Mouse (Mus musculus) mammary gland, adult 2 months (tissue): ENCODE data around the gene Snrpd2. TPM values are rescaled to one million over a fixed set of nuclear protein-coding genes. Genes with fewer than 3 reads are reported as not detected.

Source experiments
- polyA plus RNA-seq: library from polyadenylated mRNA; depleted of rRNA; stranded (reverse); fragments of >200 nt; gene quantifications from 2 replicates; pipeline ENCODE4 v1.2.3, GENCODE M21; 2012; ENCODE audit warnings: low replicate concordance; rRNA removed

The Snrpd2 gene
- 11.0 and 13.8 TPM in 2 replicates for polyA plus RNA-seq

GRCm38 (mm10) chr7:19149626-19150025 is at the start of gene Snrpd2:
Gene Snrpd2, plus strand, starts transcription at chr7:19149722.

GRCm38 (mm10) chr7:19118028-19118771 is 31.3 kb upstream of the Snrpd2 start, which contains the start of gene Gm4969:
Gene Gm4969, minus strand, starts transcription at chr7:19118368.

GRCm38 (mm10) chr7:19119631-19120429 is 29.7 kb upstream of the Snrpd2 start, which contains the start of gene Fbxo46:
Gene Fbxo46, plus strand, starts transcription at chr7:19119859.

GRCm38 (mm10) chr7:19148875-19149541 is 514 bp upstream of the Snrpd2 start, which contains the start of gene Qpctl:
Gene Qpctl, minus strand, starts transcription at chr7:19149291.

GRCm38 (mm10) chr7:19165656-19166423 is 16.3 kb downstream of the Snrpd2 start, which contains the start of gene Gipr:
Gene Gipr, minus strand, starts transcription at chr7:19166127.

DNA sequence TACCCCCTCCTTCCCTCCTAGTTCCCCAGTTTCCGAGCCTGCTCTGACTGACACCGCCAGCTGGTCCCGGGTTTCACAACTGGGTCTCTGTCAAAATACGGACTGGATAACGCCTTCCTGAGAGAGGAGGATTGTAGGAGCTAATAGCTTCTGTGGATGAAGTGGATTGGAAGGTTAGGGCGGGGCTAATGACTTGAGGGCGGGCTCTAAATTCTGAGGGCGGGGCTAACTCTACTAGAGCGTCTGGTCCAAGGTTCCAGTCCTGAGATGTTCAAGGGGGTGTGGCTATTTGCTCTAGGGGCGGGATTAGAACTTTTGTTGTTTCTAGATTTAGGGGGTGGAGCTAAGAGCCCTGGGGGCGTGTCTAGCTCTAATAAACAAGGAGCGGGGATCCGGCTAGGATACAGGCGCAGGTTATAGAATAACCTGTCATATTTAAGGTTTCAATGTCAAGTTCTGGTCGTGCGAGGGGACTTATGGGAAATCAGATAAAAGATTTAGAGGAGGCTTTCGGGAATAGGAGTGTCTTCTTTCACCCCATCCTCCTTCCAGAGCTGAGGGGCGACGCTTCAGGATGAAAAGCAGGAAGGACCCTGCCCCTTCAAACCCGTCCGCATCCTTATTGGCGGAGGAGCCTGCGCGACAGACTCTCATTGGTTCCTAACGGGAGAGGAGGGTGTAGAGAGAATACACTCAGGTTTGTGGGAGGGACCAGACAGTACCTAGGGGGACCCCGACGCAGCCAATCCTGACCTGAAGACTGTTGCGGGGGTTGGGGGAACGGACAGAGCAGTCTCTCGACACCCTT is 26.4 kb downstream of the Snrpd2 start, which contains the start of gene Eml2:
Eml2 (plus strand) TSS at position 714 of the 808 bp plus-strand sequence.

Other genes with a start within 250 kb of the Snrpd2 start
- 16.6 and 33.5 TPM in 2 replicates for gene Ccdc61, start 239.3 kb upstream of the Snrpd2 start, polyA plus RNA-seq
- gene Nova2, start 223.8 kb upstream of the Snrpd2 start, polyA plus RNA-seq, result 1.0 and 1.6 TPM in 2 replicates
- 0.11 TPM in 1 of 2 replicates, not detected in the other for gene Nanos2, start 162.3 kb upstream of the Snrpd2 start, polyA plus RNA-seq
- gene Mypop, start 158.5 kb upstream of the Snrpd2 start, polyA plus RNA-seq, result 8.8 and 14.6 TPM in 2 replicates
- 23.1 and 50.9 TPM in 2 replicates for gene Irf2bp1, start 145.7 kb upstream of the Snrpd2 start, polyA plus RNA-seq
- 0.13 and 0.27 TPM in 2 replicates for gene Foxa3, start 126.2 kb upstream of the Snrpd2 start, polyA plus RNA-seq
- 71.7 and 98.5 TPM in 2 replicates for gene Sympk, start 125.3 kb upstream of the Snrpd2 start, polyA plus RNA-seq
- gene Rsph6a, start 95.0 kb upstream of the Snrpd2 start, polyA plus RNA-seq, result not detected in 2 replicates
- 64.7 and 84.3 TPM in 2 replicates for gene Dmwd, start 73.5 kb upstream of the Snrpd2 start, polyA plus RNA-seq
- gene Dmpk, start 65.9 kb upstream of the Snrpd2 start, polyA plus RNA-seq, result 287 and 339 TPM in 2 replicates
- gene Six5, start 55.1 kb upstream of the Snrpd2 start, polyA plus RNA-seq, result 42.9 and 52.4 TPM in 2 replicates
- not detected in 2 replicates for gene Gm4969, start 31.4 kb upstream of the Snrpd2 start, polyA plus RNA-seq
- 9.6 and 18.2 TPM in 2 replicates for gene Fbxo46, start 29.9 kb upstream of the Snrpd2 start, polyA plus RNA-seq
- gene Qpctl, start 431 bp upstream of the Snrpd2 start, polyA plus RNA-seq, result 17.8 and 20.1 TPM in 2 replicates
- gene Gipr, start 16.4 kb downstream of the Snrpd2 start, polyA plus RNA-seq, result 3.8 and 4.0 TPM in 2 replicates
- gene Eml2, start 26.7 kb downstream of the Snrpd2 start, polyA plus RNA-seq, result 40.4 and 52.1 TPM in 2 replicates
- 23.4 and 23.5 TPM in 2 replicates for gene Gpr4, start 62.8 kb downstream of the Snrpd2 start, polyA plus RNA-seq
- gene Opa3, start 78.6 kb downstream of the Snrpd2 start, polyA plus RNA-seq, result 33.0 and 51.8 TPM in 2 replicates
- 142 and 310 TPM in 2 replicates for gene Vasp, start 122.1 kb downstream of the Snrpd2 start, polyA plus RNA-seq
- gene Ppm1n, start 130.3 kb downstream of the Snrpd2 start, polyA plus RNA-seq, result 0.14 and 0.86 TPM in 2 replicates
- 32.4 and 736 TPM in 2 replicates for gene Rtn2, start 132.9 kb downstream of the Snrpd2 start, polyA plus RNA-seq
- gene Fosb, start 160.3 kb downstream of the Snrpd2 start, polyA plus RNA-seq, result 1.2 and 2.0 TPM in 2 replicates
- 46.3 and 50.7 TPM in 2 replicates for gene Ercc1, start 195.1 kb downstream of the Snrpd2 start, polyA plus RNA-seq
- 5.5 and 10.6 TPM in 2 replicates for gene Cd3eap, start 209.8 kb downstream of the Snrpd2 start, polyA plus RNA-seq
- 16.4 and 27.3 TPM in 2 replicates for gene Ppp1r13l, start 210.0 kb downstream of the Snrpd2 start, polyA plus RNA-seq
- 60.3 and 79.1 TPM in 2 replicates for gene Ercc2, start 232.3 kb downstream of the Snrpd2 start, polyA plus RNA-seq